Mouse (Mus musculus): ENCODE results near the gene Lnx1. TPM values are rescaled to one million over a fixed set of nuclear protein-coding genes. Genes with fewer than 3 reads are reported as not detected.

The Lnx1 gene
- polyA plus RNA-seq, 1 experiment from 2014 or later: 6.1 TPM

DNA sequence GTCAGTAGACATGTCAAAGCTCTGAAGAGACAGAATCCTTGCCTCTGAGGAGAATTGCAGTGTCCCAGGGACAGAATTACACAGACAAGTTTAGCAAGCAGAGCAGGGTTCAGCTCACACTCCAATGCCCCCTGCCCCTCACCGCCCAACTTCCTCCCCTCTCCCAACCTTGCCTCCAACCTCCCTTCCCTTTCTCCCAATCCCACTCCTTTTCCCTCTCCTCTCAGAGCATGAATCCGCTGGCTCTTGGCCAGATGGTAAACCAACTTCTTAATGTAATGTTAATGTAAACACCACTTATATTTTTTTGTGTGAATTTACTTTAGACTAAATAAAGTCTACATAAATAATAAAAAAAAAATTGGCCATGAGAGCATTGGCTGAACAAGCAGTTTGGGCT is 13.9 kb downstream of the Lnx1 start:
- Histone ChIP-seq H3K4me3 (ENCODE audit: low read length) (no peak overlapping the region), H3K9ac (ENCODE audit: low read depth, low read length) (no peak overlapping the region), H3K9me3 (ENCODE audit: control insufficient read depth, low read length) (no peaks in the 10 kb centered on the region), H3K27me3 (replicated peaks; ENCODE audit: control insufficient read depth, insufficient read depth, low read length) (no peaks in the 10 kb centered on the region), H3K4me2 (ENCODE audit: low read depth, low read length) (no peak overlapping the region), H3K36me3 (ENCODE audit: control insufficient read depth, insufficient read depth, low read length) (no peaks in the 10 kb centered on the region), H3K27ac (ENCODE audit: low read length) (no peak overlapping the region), H3K4me1 (ENCODE audit: control insufficient read depth, insufficient read depth, low read length) (no peaks in the 10 kb centered on the region; the same call in 1 of the 2 replicates)
- ATAC-seq: no peak
- WGBS: 65% methylated on average over 2 of the region's 2 CpGs

- Histone ChIP-seq H3K4me2 (ENCODE audit: low read depth, low read length) (no peak overlapping the region), H3K9me3 (ENCODE audit: control insufficient read depth, low read length) (no peaks in the 10 kb centered on the region), H3K27me3 (replicated peaks; ENCODE audit: control insufficient read depth, insufficient read depth, low read length) (no peaks in the 10 kb centered on the region), H3K4me1 (ENCODE audit: control insufficient read depth, insufficient read depth, low read length) (no peaks in the 10 kb centered on the region; the same call in 1 of the 2 replicates), H3K4me3 (ENCODE audit: low read length) (no peak overlapping the region), H3K27ac (ENCODE audit: low read length) (no peak overlapping the region), H3K36me3 (ENCODE audit: control insufficient read depth, insufficient read depth, low read length) (no peaks in the 10 kb centered on the region), H3K9ac (ENCODE audit: low read depth, low read length) (no peak overlapping the region)
- 72% methylated on average over 5 of the region's 5 CpGs for WGBS
- no peak for ATAC-seq
Measured at GRCm38 (mm10) chr5:74684944-74685343, 17.8 kb downstream of the Lnx1 start.

DNA sequence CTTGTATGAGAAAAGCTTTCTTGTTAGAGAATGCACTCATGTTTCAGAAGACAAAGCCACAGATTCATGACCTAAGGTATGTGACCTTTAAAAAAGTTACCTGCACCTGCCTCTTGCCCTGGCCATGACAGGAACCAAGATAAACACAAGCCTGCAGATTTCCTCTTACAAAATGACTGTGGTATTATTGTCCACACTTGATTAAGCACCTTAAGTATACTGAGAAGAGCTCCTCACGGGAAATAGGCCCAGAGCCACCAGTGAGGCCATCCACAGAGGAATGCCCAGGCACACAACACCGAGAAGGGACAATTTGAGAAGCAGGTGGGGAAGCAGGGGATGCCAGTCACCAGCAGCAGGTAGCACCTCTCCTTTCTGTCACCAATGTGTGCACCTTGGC is 18.9 kb downstream of the Lnx1 start:
- no peaks in the 10 kb centered on the region for H3K9me3 ChIP-seq (ENCODE audit: control insufficient read depth, low read length)
- H3K4me2 ChIP-seq (ENCODE audit: low read depth, low read length): no peak overlapping the region
- no peak for ATAC-seq
- H3K9ac ChIP-seq (ENCODE audit: low read depth, low read length): no peak overlapping the region
- no peak overlapping the region for H3K27ac ChIP-seq (ENCODE audit: low read length)
- H3K36me3 ChIP-seq (ENCODE audit: control insufficient read depth, insufficient read depth, low read length): no peaks in the 10 kb centered on the region
- no peaks in the 10 kb centered on the region for H3K27me3 ChIP-seq (replicated peaks; ENCODE audit: control insufficient read depth, insufficient read depth, low read length)
- 77% methylated on average over 2 of the region's 2 CpGs for WGBS
- H3K4me3 ChIP-seq (ENCODE audit: low read length): no peak overlapping the region
- H3K4me1 ChIP-seq (ENCODE audit: control insufficient read depth, insufficient read depth, low read length): no peaks in the 10 kb centered on the region; the same call in 1 of the 2 replicates

DNA sequence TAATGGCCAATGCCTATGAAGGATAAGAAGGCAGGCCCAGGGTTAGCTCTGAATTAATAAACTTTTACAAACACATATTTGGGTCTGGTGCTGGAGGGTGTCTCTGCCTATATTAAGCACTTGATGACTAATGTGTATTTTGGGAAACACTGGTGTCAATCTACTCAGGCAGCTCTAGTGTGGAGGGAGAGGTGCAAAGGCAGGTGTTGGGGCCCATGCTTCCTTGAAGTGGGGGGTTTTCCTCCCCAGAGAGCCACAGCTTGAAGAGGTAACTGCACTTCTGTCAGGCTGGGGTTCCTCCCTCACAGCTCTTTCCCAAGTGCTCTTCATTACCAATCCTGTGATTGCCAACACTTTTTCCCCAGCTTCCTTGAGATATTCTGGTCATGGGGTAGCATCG is 20.0 kb downstream of the Lnx1 start:
- Histone ChIP-seq H3K4me3 (ENCODE audit: low read length) (no peak overlapping the region), H3K4me1 (ENCODE audit: control insufficient read depth, insufficient read depth, low read length) (no peaks in the 10 kb centered on the region), H3K9ac (ENCODE audit: low read depth, low read length) (no peak overlapping the region), H3K36me3 (ENCODE audit: control insufficient read depth, insufficient read depth, low read length) (no peaks in the 10 kb centered on the region), H3K27ac (ENCODE audit: low read length) (no peak overlapping the region), H3K4me2 (ENCODE audit: low read depth, low read length) (no peak overlapping the region), H3K9me3 (ENCODE audit: control insufficient read depth, low read length) (no peaks in the 10 kb centered on the region), H3K27me3 (replicated peaks; ENCODE audit: control insufficient read depth, insufficient read depth, low read length) (no peaks in the 10 kb centered on the region)
- ATAC-seq: no peak
- WGBS: 100% methylated on average over 1 of the region's 1 CpGs

GRCm38 (mm10) chr5:74679631-74680030 is 23.1 kb downstream of the Lnx1 start:
- ATAC-seq: no peak
- no peak overlapping the region for H3K9ac ChIP-seq (ENCODE audit: low read depth, low read length)
- no peaks in the 10 kb centered on the region for H3K27me3 ChIP-seq (replicated peaks; ENCODE audit: control insufficient read depth, insufficient read depth, low read length)
- H3K36me3 ChIP-seq (ENCODE audit: control insufficient read depth, insufficient read depth, low read length): no peaks in the 10 kb centered on the region
- H3K4me1 ChIP-seq (ENCODE audit: control insufficient read depth, insufficient read depth, low read length): no peaks in the 10 kb centered on the region
- 79% methylated on average over 7 of the region's 7 CpGs for WGBS
- H3K4me3 ChIP-seq (ENCODE audit: low read length): no peak overlapping the region
- H3K27ac ChIP-seq (ENCODE audit: low read length): no peak overlapping the region
- no peaks in the 10 kb centered on the region for H3K9me3 ChIP-seq (ENCODE audit: control insufficient read depth, low read length)
- no peak overlapping the region for H3K4me2 ChIP-seq (ENCODE audit: low read depth, low read length)

GRCm38 (mm10) chr5:74678693-74679092 is 24.0 kb downstream of the Lnx1 start:
- H3K4me3 ChIP-seq (ENCODE audit: low read length): no peak overlapping the region
- no peaks in the 10 kb centered on the region for H3K27me3 ChIP-seq (replicated peaks; ENCODE audit: control insufficient read depth, insufficient read depth, low read length)
- H3K4me1 ChIP-seq (ENCODE audit: control insufficient read depth, insufficient read depth, low read length): no peaks in the 10 kb centered on the region
- no peak overlapping the region for H3K9ac ChIP-seq (ENCODE audit: low read depth, low read length)
- no peak for ATAC-seq
- H3K27ac ChIP-seq (ENCODE audit: low read length): no peak overlapping the region
- 95% methylated on average over 5 of the region's 5 CpGs for WGBS
- H3K4me2 ChIP-seq (ENCODE audit: low read depth, low read length): no peak overlapping the region
- H3K9me3 ChIP-seq (ENCODE audit: control insufficient read depth, low read length): no peaks in the 10 kb centered on the region
- H3K36me3 ChIP-seq (ENCODE audit: control insufficient read depth, insufficient read depth, low read length): no peaks in the 10 kb centered on the region

DNA sequence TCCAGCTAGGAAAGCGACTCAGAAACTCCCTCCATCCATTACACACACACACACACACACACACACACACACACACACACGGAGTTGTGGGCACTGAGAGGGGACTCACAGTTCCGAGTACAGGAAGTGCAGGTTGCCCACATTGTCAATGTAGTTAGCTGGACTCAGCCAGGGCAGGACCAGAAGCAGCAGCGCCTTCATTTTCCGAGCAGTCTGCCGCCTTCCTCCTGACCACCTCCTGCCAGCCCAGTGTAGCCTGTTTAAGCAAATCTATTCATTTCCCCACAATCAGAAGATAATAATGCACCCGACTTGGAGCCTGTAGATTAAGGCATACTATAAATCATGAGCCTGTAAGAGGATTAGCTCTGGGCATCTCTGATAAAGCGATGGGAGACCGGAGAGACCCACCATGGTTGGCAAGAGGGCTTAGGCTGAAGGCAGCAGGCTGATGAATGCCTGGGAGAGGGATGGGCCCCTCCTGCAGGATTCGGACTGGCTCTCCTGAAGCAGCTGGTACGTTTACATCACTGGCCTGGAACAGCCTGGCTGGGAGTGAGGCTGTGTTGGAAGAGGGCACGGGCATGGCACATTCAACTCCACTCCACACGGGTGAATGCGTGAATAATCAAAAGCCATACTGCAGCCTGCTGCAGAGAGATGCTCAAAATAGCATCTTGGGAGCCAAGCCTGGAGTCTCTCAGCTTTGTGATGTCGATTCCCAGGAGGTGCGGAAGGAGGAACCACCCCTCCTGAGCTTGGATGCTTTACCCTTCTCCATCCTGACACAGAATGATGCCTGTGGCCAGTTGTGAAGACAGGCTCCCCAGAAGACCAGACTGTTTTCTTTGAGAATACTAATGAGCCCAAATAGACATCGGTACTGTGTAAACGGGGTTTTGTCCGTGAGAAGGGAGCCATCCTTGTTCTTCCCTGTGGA is 25.0 kb downstream of the Lnx1 start:
- H3K9me3 ChIP-seq (ENCODE audit: control insufficient read depth, low read length): no peaks in the 10 kb centered on the region

GRCm38 (mm10) chr5:74672556-74672955 is 30.2 kb downstream of the Lnx1 start:
- 96% methylated on average over 5 of the region's 5 CpGs for WGBS
- H3K27ac ChIP-seq (ENCODE audit: low read length): no peak overlapping the region
- no peaks in the 10 kb centered on the region for H3K27me3 ChIP-seq (replicated peaks; ENCODE audit: control insufficient read depth, insufficient read depth, low read length)
- H3K4me3 ChIP-seq (ENCODE audit: low read length): no peak overlapping the region
- no peak for ATAC-seq
- H3K36me3 ChIP-seq (ENCODE audit: control insufficient read depth, insufficient read depth, low read length): no peaks in the 10 kb centered on the region
- H3K9ac ChIP-seq (ENCODE audit: low read depth, low read length): no peak overlapping the region
- H3K9me3 ChIP-seq (ENCODE audit: control insufficient read depth, low read length): no peaks in the 10 kb centered on the region
- H3K4me1 ChIP-seq (ENCODE audit: control insufficient read depth, insufficient read depth, low read length): no peaks in the 10 kb centered on the region
- H3K4me2 ChIP-seq (ENCODE audit: low read depth, low read length): no peak overlapping the region

More for the DNA sequence above, 25.0 kb downstream of the Lnx1 start:
- no peak overlapping the region for H3K9ac ChIP-seq (ENCODE audit: low read depth, low read length)
- no peaks in the 10 kb centered on the region for H3K4me1 ChIP-seq (ENCODE audit: control insufficient read depth, insufficient read depth, low read length)
- H3K27ac ChIP-seq (ENCODE audit: low read length): no peak overlapping the region
- no peaks in the 10 kb centered on the region for H3K36me3 ChIP-seq (ENCODE audit: control insufficient read depth, insufficient read depth, low read length)
- H3K4me3 ChIP-seq (ENCODE audit: low read length): no peak overlapping the region
- 61% methylated on average over 19 of the region's 19 CpGs for WGBS
- no peak for ATAC-seq
- H3K4me2 ChIP-seq (ENCODE audit: low read depth, low read length): no peak overlapping the region
- no peaks in the 10 kb centered on the region for H3K27me3 ChIP-seq (replicated peaks; ENCODE audit: control insufficient read depth, insufficient read depth, low read length)

DNA sequence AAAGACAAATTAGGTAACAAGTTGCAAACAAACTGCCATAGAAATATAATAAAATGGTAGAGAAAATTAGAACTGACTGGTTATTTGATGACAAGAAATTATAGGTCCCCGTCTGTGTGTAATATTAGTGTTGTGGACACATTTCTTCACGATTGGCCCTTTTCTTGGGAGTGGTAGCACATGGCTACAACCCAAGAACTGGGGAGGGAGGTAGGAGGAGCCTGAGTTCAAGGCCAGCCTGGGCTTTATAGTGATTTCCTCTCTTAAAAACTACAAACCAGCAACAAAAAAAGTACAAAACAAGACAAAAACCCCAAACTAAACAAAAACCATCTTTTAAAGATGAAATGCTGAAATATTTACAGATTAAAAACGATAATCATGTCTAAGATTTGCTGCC is 31.8 kb downstream of the Lnx1 start:
- no peak overlapping the region for H3K9ac ChIP-seq (ENCODE audit: low read depth, low read length)
- H3K27me3 ChIP-seq (replicated peaks; ENCODE audit: control insufficient read depth, insufficient read depth, low read length): no peaks in the 10 kb centered on the region
- no peak overlapping the region for H3K4me3 ChIP-seq (ENCODE audit: low read length)
- no peak for ATAC-seq
- H3K9me3 ChIP-seq (ENCODE audit: control insufficient read depth, low read length): no peaks in the 10 kb centered on the region
- no peaks in the 10 kb centered on the region for H3K36me3 ChIP-seq (ENCODE audit: control insufficient read depth, insufficient read depth, low read length)
- H3K4me2 ChIP-seq (ENCODE audit: low read depth, low read length): no peak overlapping the region
- 85% methylated on average over 3 of the region's 3 CpGs for WGBS
- H3K4me1 ChIP-seq (ENCODE audit: control insufficient read depth, insufficient read depth, low read length): no peaks in the 10 kb centered on the region
- no peak overlapping the region for H3K27ac ChIP-seq (ENCODE audit: low read length)
